Mouse (Mus musculus) NIH3T3 (cell line): Measurements from ENCODE around the gene Rplp0.
"Not testable (repeated sequence)": the region's sequence is repeated elsewhere in the genome, so short reads cannot be mapped to it uniquely, and the experiment has no call there.

ENCODE experiments used
- DNase-seq: peaks from one replicate; pipeline ENCODE4 v3.0.0-alpha.2; 2012; ENCODE audit warnings: low read depth

The Rplp0 gene

GRCm38 (mm10) chr5:115559237-115560101, at the start of gene Rplp0:
TSS of gene Rplp0 (plus strand) at chr5:115559467.
- peak; percentile 100 for DNase-seq

GRCm38 (mm10) chr5:115509790-115510689, 49.2 kb upstream of the Rplp0 start:
- DNase-seq: peak; percentile 42

GRCm38 (mm10) chr5:115512375-115512774, 46.9 kb upstream of the Rplp0 start:
- DNase-seq: no peak

- no peak for DNase-seq
These were observed 46.0 kb upstream of the Rplp0 start for GRCm38 (mm10) chr5:115513246-115513645.

- no peak for DNase-seq
These were observed 45.5 kb upstream of the Rplp0 start for GRCm38 (mm10) chr5:115513721-115514120.

GRCm38 (mm10) chr5:115514346-115514745, 44.9 kb upstream of the Rplp0 start:
- DNase-seq: no peak

- DNase-seq: peak; percentile 92
These were observed 44.2 kb upstream of the Rplp0 start for GRCm38 (mm10) chr5:115514896-115515587.

- no peak for DNase-seq
These were observed 43.0 kb upstream of the Rplp0 start for GRCm38 (mm10) chr5:115516081-115516907.

- DNase-seq: no peak
These were observed 42.4 kb upstream of the Rplp0 start for GRCm38 (mm10) chr5:115516908-115517307.

- DNase-seq: no peak
These were observed 41.8 kb upstream of the Rplp0 start for GRCm38 (mm10) chr5:115517501-115517900.

- not testable (repeated sequence) for DNase-seq
These were observed 41.1 kb upstream of the Rplp0 start for GRCm38 (mm10) chr5:115518214-115518613.

GRCm38 (mm10) chr5:115520325-115520869, 38.9 kb upstream of the Rplp0 start:
- DNase-seq: no peak

- DNase-seq: peak; percentile 47
These were observed 37.5 kb upstream of the Rplp0 start for GRCm38 (mm10) chr5:115521553-115522461.

GRCm38 (mm10) chr5:115522531-115522930, 36.7 kb upstream of the Rplp0 start:
- DNase-seq: no peak

- DNase-seq: no peak
These were observed 36.2 kb upstream of the Rplp0 start for GRCm38 (mm10) chr5:115522981-115523499.

GRCm38 (mm10) chr5:115523971-115524370, 35.3 kb upstream of the Rplp0 start:
- DNase-seq: peak; percentile 41

- no peak for DNase-seq
These were observed 34.8 kb upstream of the Rplp0 start for GRCm38 (mm10) chr5:115524471-115524870.

- no peak for DNase-seq
These were observed 33.9 kb upstream of the Rplp0 start for GRCm38 (mm10) chr5:115525416-115525815.

GRCm38 (mm10) chr5:115525943-115526342, 33.3 kb upstream of the Rplp0 start:
- DNase-seq: no peak
